Mouse (Mus musculus) hematopoietic stem cell, adult 5-6 weeks (primary cell): ENCODE measurements around the gene Tor3a. TPM values are rescaled to one million over a fixed set of nuclear protein-coding genes. Genes with fewer than 3 reads are reported as not detected.
A peak's percentile ranks its signal among the peaks of the same experiment; 100 is the strongest.

ENCODE experiments used
- ATAC-seq, 2 experiments: fragments of 125-278 bp in 1 of 2; replicated peaks in 1 of 2; 2 replicates each; pipeline ENCODE4 v1.8.0; 2016 to 2017; ENCODE audit warnings: inconsistent platforms in 2 of 2, mild to moderate bottlenecking in 2 of 2, moderate number of reproducible peaks in 2 of 2, low read depth in 1 of 2, moderate TSS enrichment in 1 of 2; ENCODE audit not compliant: low FRiP score in 2 of 2, poor library complexity in 2 of 2, severe bottlenecking in 2 of 2, insufficient read depth in 1 of 2, low TSS enrichment in 1 of 2
- total RNA-seq: library from RNA; stranded (forward); fragments of 172-1452, 232-1000 nt; gene quantifications from 2 replicates; pipeline ENCODE4 v1.2.3, GENCODE M21; 2017

Gene Tor3a
- total RNA-seq, 1 experiment from 2014 or later = 18.9 TPM

GRCm38 (mm10) chr1:156676171-156676570 lies 2.0 kb upstream of the Tor3a start:
- ATAC-seq = peak; percentile 30 to 50; a peak in 1 of 4 replicates

GRCm38 (mm10) chr1:156673476-156674194 lies 521 bp downstream of the Tor3a start:
- ATAC-seq = peak; percentile 5 to 41

GRCm38 (mm10) chr1:156672720-156673475 lies 1.3 kb downstream of the Tor3a start:
- no peak for ATAC-seq

GRCm38 (mm10) chr1:156671921-156672320 lies 2.2 kb downstream of the Tor3a start:
- no peak for ATAC-seq

GRCm38 (mm10) chr1:156669208-156669983 lies 4.8 kb downstream of the Tor3a start:
- ATAC-seq = no peak

GRCm38 (mm10) chr1:156668602-156669001 lies 5.6 kb downstream of the Tor3a start:
- ATAC-seq = no peak

- no peak for ATAC-seq
These were observed 6.8 kb downstream of the Tor3a start for GRCm38 (mm10) chr1:156667141-156667926.

- no peak for ATAC-seq
These were observed 8.4 kb downstream of the Tor3a start for GRCm38 (mm10) chr1:156665777-156666176.

- peak; percentile 34 to 42; a peak in 2 of 4 replicates for ATAC-seq
These were observed 13.4 kb downstream of the Tor3a start for GRCm38 (mm10) chr1:156660660-156661236.

GRCm38 (mm10) chr1:156659906-156660659 lies 14.1 kb downstream of the Tor3a start:
- peak; percentile 56 to 72; a peak in 3 of 4 replicates for ATAC-seq

GRCm38 (mm10) chr1:156658676-156659075 lies 15.5 kb downstream of the Tor3a start:
- no peak for ATAC-seq

GRCm38 (mm10) chr1:156657523-156657922 lies 16.6 kb downstream of the Tor3a start:
- ATAC-seq = no peak

- ATAC-seq = no peak
These were observed 19.2 kb downstream of the Tor3a start for GRCm38 (mm10) chr1:156654735-156655530.

GRCm38 (mm10) chr1:156652189-156652822 lies 21.9 kb downstream of the Tor3a start:
- ATAC-seq = peak; percentile 29 to 71; a peak in 3 of 4 replicates

- no peak for ATAC-seq
These were observed 23.5 kb downstream of the Tor3a start for GRCm38 (mm10) chr1:156650631-156651030.
